Comparison of ENCODE assay signal across 17 mouse cellular contexts in genomic region chr14:20172509-20172908, GRCm38 (mm10). TPM values are rescaled to one million over a fixed set of nuclear protein-coding genes. Genes with fewer than 3 reads are reported as not detected.
DNase-seq lines count a peak whose midpoint lies in the region; ATAC-seq lines count a peak whose summit lies in the region.
"Had no signal": no experiment of that assay in that cellular context is flagged by ENCODE, and none has a peak within 500 bp of the region (broad histone marks: within the 10 kb centered on the region; RNA-seq: fewer than 3 reads in every experiment).

No protein-coding gene starts in this region.

- H3K4me2 ChIP-seq in lung, embryonic 16.5 days (ENCODE audit: low read depth, low read length) = no peak overlapping the region
- H3K4me2 ChIP-seq: embryonic facial prominence, embryonic 15.5 days; forebrain, embryonic 12.5 days; hindbrain, embryonic 14.5 days; limb, embryonic 13.5 days had no signal

- no peaks in the 10 kb centered on the region for H3K9me3 ChIP-seq in heart, embryonic 10.5 days
- no peaks in the 10 kb centered on the region for H3K9me3 ChIP-seq in lung, embryonic 16.5 days (ENCODE audit: control insufficient read depth, low read length)
- H3K9me3 ChIP-seq: embryonic facial prominence, embryonic 15.5 days; forebrain, embryonic 12.5 days; limb, embryonic 13.5 days had no signal

- peak; percentile 79 for ATAC-seq in lung, embryonic 16.5 days (ENCODE audit: low read depth)
- peak; percentile 26; the same call in 1 of the 2 replicates for ATAC-seq in common myeloid progenitor, adult 5-6 weeks (replicated peaks; ENCODE audit: low read depth, poor library complexity, severe bottlenecking)

- no peaks in the 10 kb centered on the region for H3K27me3 ChIP-seq in heart, embryonic 10.5 days (ENCODE audit: insufficient read depth, poor library complexity, severe bottlenecking)
- no peaks in the 10 kb centered on the region for H3K27me3 ChIP-seq in lung, embryonic 16.5 days (ENCODE audit: control insufficient read depth, insufficient read depth, low read depth, low read length)
- H3K27me3 ChIP-seq: embryonic facial prominence, embryonic 15.5 days; forebrain, embryonic 12.5 days; limb, embryonic 13.5 days had no signal

- H3K36me3 ChIP-seq in heart, embryonic 10.5 days = no peaks in the 10 kb centered on the region
- H3K36me3 ChIP-seq in lung, embryonic 16.5 days (ENCODE audit: control insufficient read depth, insufficient read depth, low read length) = no peaks in the 10 kb centered on the region
- H3K36me3 ChIP-seq: embryonic facial prominence, embryonic 15.5 days; forebrain, embryonic 12.5 days; limb, embryonic 13.5 days had no signal

- 0 out of 2 replicates have a peak overlapping the region, but pooled peaks have one; percentile 9 for H3K9ac ChIP-seq in lung, embryonic 16.5 days (ENCODE audit: low read length)
- H3K9ac ChIP-seq: embryonic facial prominence, embryonic 15.5 days; forebrain, embryonic 12.5 days; hindbrain, embryonic 14.5 days; limb, embryonic 13.5 days had no signal

- intact Hi-C loops in heart, postnatal 25 days (cut with DNase I) = no loop called here

- H3K27ac ChIP-seq in heart, embryonic 10.5 days = peak overlapping the region; percentile 67
- H3K27ac ChIP-seq in lung, embryonic 16.5 days (ENCODE audit: low read length) = peak overlapping the region; percentile 82
- H3K27ac ChIP-seq: embryonic facial prominence, embryonic 15.5 days; forebrain, embryonic 12.5 days; hindbrain, embryonic 14.5 days; limb, embryonic 13.5 days had no signal

- no peak for DNase-seq in heart, embryonic 10.5 days (ENCODE audit: low spot score)
- DNase-seq in heart, postnatal 25 days (ENCODE audit: low spot score) = no peak
- DNase-seq in lung, adult 18-20 months = no peak
- peak; percentile 64 for DNase-seq in lung, postnatal 10 days
- DNase-seq in frontal cortex, postnatal 14 days (ENCODE audit: low spot score in 2 of 2) = no peak
- DNase-seq in layer of hippocampus, adult 11-12 months (ENCODE audit: low spot score) = no peak
- DNase-seq: adrenal gland, postnatal 36 days; cerebellum, postnatal 36 days; heart, adult 18-20 months; kidney, adult 11 months; kidney, postnatal 36 days had no signal

- H3K4me3 ChIP-seq in heart, embryonic 10.5 days = no peak overlapping the region
- H3K4me3 ChIP-seq in lung, embryonic 16.5 days (ENCODE audit: low read length) = no peak overlapping the region
- H3K4me3 ChIP-seq: embryonic facial prominence, embryonic 15.5 days; forebrain, embryonic 12.5 days; limb, embryonic 13.5 days had no signal

- WGBS in heart, embryonic 10.5 days = 37% methylated on average over 5 of the region's 5 CpGs
- 37% methylated on average over 5 of the region's 5 CpGs for WGBS in lung, embryonic 16.5 days

- peaks cover 21% of the 10 kb centered on the region for H3K4me1 ChIP-seq in heart, embryonic 10.5 days
- peaks cover 38% of the 10 kb centered on the region for H3K4me1 ChIP-seq in lung, embryonic 16.5 days (replicated peaks; ENCODE audit: control insufficient read depth, insufficient read depth, low read length)
- H3K4me1 ChIP-seq: embryonic facial prominence, embryonic 15.5 days had no signal

RNA-seq across cellular contexts. Expression of gene Kcnk5, which starts 9.1 kb away (rescaled TPM):
- polyA plus RNA-seq in heart, embryonic 10.5 days (2016; fragmentation: Nextera tagmentation; extraction: Ambion mirVana) = 4.4 and 7.1 TPM in 2 replicates
- under 1 TPM; 0.55 to 0.56 TPM for total RNA-seq in heart, postnatal 25 days (2021)
- polyA plus RNA-seq in lung, embryonic 16.5 days (2015; fragmentation: Nextera tagmentation; extraction: Ambion mirVana) = 13.7 and 14.2 TPM in 2 replicates
- total RNA-seq in common myeloid progenitor, adult 5-6 weeks (2017) = 11.4 and 13.9 TPM in 2 replicates

RNA-seq across cellular contexts. Expression of gene Saysd1, which starts 34.2 kb away (rescaled TPM):
- 7.8 and 10.5 TPM in 2 replicates for polyA plus RNA-seq in heart, embryonic 10.5 days (2016; fragmentation: Nextera tagmentation; extraction: Ambion mirVana)
- 1 to 10 TPM; 2.4 to 2.7 TPM for total RNA-seq in heart, postnatal 25 days (2021)
- 12.4 and 13.1 TPM in 2 replicates for polyA plus RNA-seq in lung, embryonic 16.5 days (2015; fragmentation: Nextera tagmentation; extraction: Ambion mirVana)
- total RNA-seq in common myeloid progenitor, adult 5-6 weeks (2017) = 2.1 and 2.2 TPM in 2 replicates
